Mouse (Mus musculus): ENCODE measurements around the gene 1300017J02Rik. TPM values are rescaled to one million over a fixed set of nuclear protein-coding genes. Genes with fewer than 3 reads are reported as not detected.
A peak's percentile ranks its signal among the peaks of the same experiment; 100 is the strongest.

Gene 1300017J02Rik
- total and polyA plus RNA-seq, 2 experiments: 267 to 608 TPM

DNA sequence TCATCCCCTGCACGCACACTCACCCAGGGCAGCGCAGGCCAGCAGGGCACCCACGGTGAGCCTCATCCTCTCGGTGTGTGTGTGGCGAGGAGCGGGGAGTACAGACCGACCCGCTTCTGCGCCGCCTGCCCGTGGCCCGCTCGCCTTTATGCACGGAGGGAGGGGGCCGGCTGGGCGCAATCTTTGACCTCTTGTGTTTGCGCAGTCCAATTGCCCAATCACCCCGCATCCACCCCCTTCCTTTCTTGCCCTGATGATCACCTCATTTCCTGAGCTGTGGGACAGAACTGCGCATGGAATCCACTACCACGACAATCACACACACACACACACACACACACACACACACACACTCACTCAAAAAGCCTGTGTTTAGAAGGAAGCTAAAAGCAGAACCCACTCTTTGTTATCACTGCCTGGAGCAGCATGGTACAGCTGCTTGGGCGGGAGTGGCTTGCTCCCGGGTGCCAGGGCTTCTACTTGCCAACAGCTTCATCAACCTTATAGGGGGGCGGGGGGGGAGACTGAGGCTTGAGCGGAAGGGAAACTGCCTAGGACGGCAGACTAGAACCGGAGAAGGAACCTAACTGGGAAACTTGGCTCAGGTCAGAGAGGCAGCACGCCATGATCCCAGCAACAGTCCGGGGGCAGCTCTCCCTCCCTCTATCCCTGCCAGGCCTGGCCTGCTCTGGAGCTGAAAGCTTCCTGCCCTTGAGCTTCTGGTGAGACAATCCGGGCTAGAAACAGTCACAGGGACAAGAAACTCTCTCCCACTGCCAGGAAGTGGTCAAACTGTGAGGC is 74.5 kb downstream of the 1300017J02Rik start, which contains the start of the genes Gm20425 and Trf:
Gene Gm20425, minus strand, starts transcription at position 157 of the 801 bp plus-strand sequence.
Gene Trf, minus strand, starts transcription at position 294 of the 801 bp plus-strand sequence.
- no peaks in the 10 kb centered on the region for H3K27me3 ChIP-seq (ENCODE audit: control insufficient read depth, insufficient read depth, low read length)
- peak; percentile 97 for DNase-seq (ENCODE audit: extremely low read depth, low read depth, low spot score)

GRCm38 (mm10) chr9:103229037-103229867 is 75.6 kb downstream of the 1300017J02Rik start:
- peak; percentile 62; the same call in 1 of the 2 replicates for TF ChIP-seq POLR2A (IDR thresholded peaks at IDR 0.05; ENCODE audit: extremely low read depth, insufficient read depth, low read length)
- TF ChIP-seq CTCF (IDR thresholded peaks at IDR 0.05; ENCODE audit: low read depth, low read length): no peak
- peak; percentile 53 for DNase-seq (ENCODE audit: extremely low read depth, low read depth, low spot score)
- H3K27me3 ChIP-seq (ENCODE audit: control insufficient read depth, insufficient read depth, low read length): no peaks in the 10 kb centered on the region
- peak overlapping the region; percentile 65 for H3K27ac ChIP-seq (replicated peaks; ENCODE audit: insufficient read depth, low read depth, low read length)
- peaks cover 31% of the 10 kb centered on the region for H3K36me3 ChIP-seq (ENCODE audit: control insufficient read depth, insufficient read depth, low read length)
- peak overlapping the region; percentile 73 for H3K9ac ChIP-seq (ENCODE audit: low read depth, low read length)
- H3K4me3 ChIP-seq (ENCODE audit: insufficient read depth, low read depth, low read length): peak overlapping the region; percentile 54
- no peaks in the 10 kb centered on the region for H3K79me2 ChIP-seq (ENCODE audit: control insufficient read depth, insufficient read depth, low read length)
- H3K4me1 ChIP-seq (ENCODE audit: control insufficient read depth, insufficient read depth, low read length): peaks cover 43% of the 10 kb centered on the region
- 18% methylated on average over 15 of the region's 15 CpGs for WGBS

More for the DNA sequence above, 74.5 kb downstream of the 1300017J02Rik start, which contains the start of the genes Gm20425 and Trf:
- peaks cover 21% of the 10 kb centered on the region for H3K36me3 ChIP-seq (ENCODE audit: control insufficient read depth, insufficient read depth, low read length)
- peak within 1 kb of the TSS; percentile 73 for H3K9ac ChIP-seq (ENCODE audit: low read depth, low read length)
- H3K79me2 ChIP-seq (ENCODE audit: control insufficient read depth, insufficient read depth, low read length): no peaks in the 10 kb centered on the region
- WGBS: under 1% methylated on average over 29 of the region's 29 CpGs
- peak within 1 kb of the TSS; percentile 54 for H3K4me3 ChIP-seq (ENCODE audit: insufficient read depth, low read depth, low read length)
- peak within 1 kb of the TSS; percentile 90 for H3K27ac ChIP-seq (replicated peaks; ENCODE audit: insufficient read depth, low read depth, low read length)
- TF ChIP-seq POLR2A (IDR thresholded peaks at IDR 0.05; ENCODE audit: extremely low read depth, insufficient read depth, low read length): peak; percentile 100
- TF ChIP-seq CTCF (IDR thresholded peaks at IDR 0.05; ENCODE audit: low read depth, low read length): no peak; the same call in 1 of the 2 replicates
- peaks cover 41% of the 10 kb centered on the region for H3K4me1 ChIP-seq (ENCODE audit: control insufficient read depth, insufficient read depth, low read length)

DNA sequence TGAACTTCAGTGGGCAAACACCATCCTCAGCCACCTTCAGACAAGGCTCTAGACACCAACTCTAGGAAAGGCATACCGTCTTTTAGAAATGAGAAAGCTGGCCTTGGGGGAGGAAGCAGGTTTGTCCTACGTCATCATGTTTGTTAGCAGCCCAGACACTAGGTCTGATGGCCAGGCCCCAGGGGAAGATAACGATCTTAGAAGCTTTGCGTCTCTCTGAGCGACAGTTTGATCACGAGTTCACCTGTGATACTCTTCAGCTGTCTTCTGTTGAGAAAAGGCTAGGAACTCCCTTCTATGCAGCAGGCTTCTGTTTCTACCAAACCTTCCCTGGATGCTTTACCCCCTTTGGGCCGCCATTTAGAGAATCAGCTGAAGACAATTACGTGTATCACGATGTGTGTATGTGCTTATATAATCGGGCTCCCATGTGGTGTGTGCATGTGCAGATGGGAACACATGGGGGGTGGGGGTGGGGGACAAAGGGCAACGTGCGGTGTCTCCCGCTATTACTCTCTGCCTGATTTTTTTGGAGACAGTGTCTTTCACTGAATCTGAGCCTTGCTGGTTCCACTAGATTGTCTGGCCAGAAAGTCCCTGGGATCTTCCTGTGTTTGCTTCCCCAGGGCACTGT is 76.4 kb downstream of the 1300017J02Rik start:
- H3K9ac ChIP-seq (ENCODE audit: low read depth, low read length): peak overlapping the region; percentile 73

DNA sequence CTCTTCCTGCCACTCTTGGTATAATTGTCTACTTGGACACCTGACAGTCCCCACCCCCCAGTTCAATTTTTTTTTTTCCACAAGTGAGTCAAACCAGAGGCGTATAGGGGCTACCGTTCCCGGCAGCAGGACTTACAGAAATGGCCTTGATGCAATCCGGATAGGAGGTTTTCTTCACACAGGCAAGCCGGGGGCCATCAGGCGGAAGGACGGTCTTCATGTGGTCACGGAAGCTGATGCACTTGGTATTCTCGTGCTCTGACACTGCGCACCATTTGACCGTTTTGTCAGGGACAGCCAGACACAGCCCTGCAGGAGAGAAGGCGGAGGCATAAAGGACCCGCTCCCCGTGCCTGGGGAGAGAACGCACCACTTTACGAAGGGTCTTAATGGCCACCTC is 77.1 kb downstream of the 1300017J02Rik start:
- H3K36me3 ChIP-seq (ENCODE audit: control insufficient read depth, insufficient read depth, low read length): peaks cover 46% of the 10 kb centered on the region
- peaks cover 30% of the 10 kb centered on the region for H3K4me1 ChIP-seq (ENCODE audit: control insufficient read depth, insufficient read depth, low read length)
- no peaks in the 10 kb centered on the region for H3K79me2 ChIP-seq (ENCODE audit: control insufficient read depth, insufficient read depth, low read length)
- H3K27me3 ChIP-seq (ENCODE audit: control insufficient read depth, insufficient read depth, low read length): no peaks in the 10 kb centered on the region
- H3K9ac ChIP-seq (ENCODE audit: low read depth, low read length): peak overlapping the region; percentile 73
- H3K4me3 ChIP-seq (ENCODE audit: insufficient read depth, low read depth, low read length): peak overlapping the region; percentile 54
- DNase-seq (ENCODE audit: extremely low read depth, low read depth, low spot score): peak; percentile 42
- peak overlapping the region; percentile 65 for H3K27ac ChIP-seq (replicated peaks; ENCODE audit: insufficient read depth, low read depth, low read length)
- 34% methylated on average over 16 of the region's 16 CpGs for WGBS
- TF ChIP-seq CTCF (IDR thresholded peaks at IDR 0.05; ENCODE audit: low read depth, low read length): no peak
- 0 out of 2 replicates have a peak, but pooled peaks have one; percentile 25 for TF ChIP-seq POLR2A (IDR thresholded peaks at IDR 0.05; ENCODE audit: extremely low read depth, insufficient read depth, low read length)

More for the DNA sequence above, 76.4 kb downstream of the 1300017J02Rik start:
- 20% methylated on average over 13 of the region's 13 CpGs for WGBS
- Histone ChIP-seq H3K27me3 (ENCODE audit: control insufficient read depth, insufficient read depth, low read length) (no peaks in the 10 kb centered on the region), H3K4me3 (ENCODE audit: insufficient read depth, low read depth, low read length) (peak overlapping the region; percentile 54), H3K79me2 (ENCODE audit: control insufficient read depth, insufficient read depth, low read length) (no peaks in the 10 kb centered on the region), H3K36me3 (ENCODE audit: control insufficient read depth, insufficient read depth, low read length) (peaks cover 38% of the 10 kb centered on the region), H3K4me1 (ENCODE audit: control insufficient read depth, insufficient read depth, low read length) (peaks cover 38% of the 10 kb centered on the region), H3K27ac (replicated peaks; ENCODE audit: insufficient read depth, low read depth, low read length) (peak overlapping the region; percentile 65)
- TF ChIP-seq CTCF (IDR thresholded peaks at IDR 0.05; ENCODE audit: low read depth, low read length) (0 out of 2 replicates have a peak, but pooled peaks have one; percentile 0), POLR2A (IDR thresholded peaks at IDR 0.05; ENCODE audit: extremely low read depth, insufficient read depth, low read length) (no peak)
- DNase-seq (ENCODE audit: extremely low read depth, low read depth, low spot score): peak; percentile 71

GRCm38 (mm10) chr9:103226806-103227205 is 78.1 kb downstream of the 1300017J02Rik start:
- Histone ChIP-seq H3K36me3 (ENCODE audit: control insufficient read depth, insufficient read depth, low read length) (peaks cover 54% of the 10 kb centered on the region), H3K27ac (replicated peaks; ENCODE audit: insufficient read depth, low read depth, low read length) (peak overlapping the region; percentile 51), H3K79me2 (ENCODE audit: control insufficient read depth, insufficient read depth, low read length) (no peaks in the 10 kb centered on the region), H3K27me3 (ENCODE audit: control insufficient read depth, insufficient read depth, low read length) (no peaks in the 10 kb centered on the region), H3K4me3 (ENCODE audit: insufficient read depth, low read depth, low read length) (peak overlapping the region; percentile 12), H3K4me1 (ENCODE audit: control insufficient read depth, insufficient read depth, low read length) (peaks cover 25% of the 10 kb centered on the region), H3K9ac (ENCODE audit: low read depth, low read length) (peak overlapping the region; percentile 63)
- WGBS: 32% methylated on average over 15 of the region's 15 CpGs
- DNase-seq (ENCODE audit: extremely low read depth, low read depth, low spot score): peak; percentile 50
- no peak for TF ChIP-seq CTCF (IDR thresholded peaks at IDR 0.05; ENCODE audit: low read depth, low read length)
- no peak for TF ChIP-seq POLR2A (IDR thresholded peaks at IDR 0.05; ENCODE audit: extremely low read depth, insufficient read depth, low read length)
